Mouse (Mus musculus) lung, postnatal 4 days (tissue): ENCODE measurements around the gene Olfr1080.
"Not testable (repeated sequence)": the region's sequence is repeated elsewhere in the genome, so short reads cannot be mapped to it uniquely, and the experiment has no call there.

Experiments
- DNase-seq, 2 experiments: peaks; one replicate each; pipeline ENCODE4 v3.0.0; 2021

Gene Olfr1080

GRCm38 (mm10) chr2:86558135-86558534, at the start of gene Olfr1080:
TSS of gene Olfr1080 (minus strand) at chr2:86558235.
- DNase-seq = not testable (repeated sequence)

- DNase-seq = not testable (repeated sequence)
These were observed 40.8 kb upstream of the Olfr1080 start, which contains the start of gene Olfr1082 for GRCm38 (mm10) chr2:86598866-86599265. TSS of gene Olfr1082 (minus strand) at chr2:86598966.

- DNase-seq = no peak
These were observed 15.7 kb downstream of the Olfr1080 start, which contains the start of gene Olfr1079 for GRCm38 (mm10) chr2:86542380-86542779. TSS of gene Olfr1079 (minus strand) at chr2:86542480.

- DNase-seq = no peak
These were observed 27.0 kb downstream of the Olfr1080 start for GRCm38 (mm10) chr2:86530991-86531390.

GRCm38 (mm10) chr2:86508161-86508560, 49.9 kb downstream of the Olfr1080 start, which contains the start of gene Olfr1076:
TSS of gene Olfr1076 (plus strand) at chr2:86508461.
- DNase-seq = no peak
